1 mouse cellular context compared by ENCODE assay signal in the genomic region with DNA sequence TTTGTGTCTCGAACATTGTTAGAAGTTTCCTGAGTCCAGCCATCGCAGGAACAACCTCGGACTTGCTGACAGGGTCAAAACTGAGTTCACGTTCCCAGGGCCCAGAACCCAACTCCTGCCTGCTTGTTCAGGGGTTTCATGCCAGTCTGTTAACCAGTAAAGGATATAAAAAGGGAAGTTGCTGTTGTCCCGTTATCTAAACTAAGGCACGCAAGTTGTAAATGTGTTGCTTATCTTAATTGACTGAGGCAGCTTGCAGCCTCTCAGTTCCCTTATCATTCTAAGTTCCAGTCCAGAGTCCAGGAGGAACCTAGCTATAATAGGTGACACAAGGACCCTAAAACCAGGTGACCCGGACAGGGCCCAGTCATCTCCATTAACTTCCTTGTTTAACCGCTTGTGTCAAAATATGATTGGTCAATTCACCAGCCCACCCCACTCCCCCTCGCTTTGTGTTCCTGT.
TF ChIP-seq lines count a peak whose summit lies in the region.

No protein-coding gene starts in this region.

TF ChIP-seq in MEL, 35 proteins besides CTCF, POLR2A, EP300 and RAD21:
- TF ChIP-seq UBTF (IDR thresholded peaks at IDR 0.05; ENCODE audit: borderline replicate concordance, insufficient read depth, low read depth, low read length) (no peak), SIN3A (IDR thresholded peaks at IDR 0.05; ENCODE audit: low read length) (peak; percentile 91), BHLHE40 (IDR thresholded peaks at IDR 0.05; ENCODE audit: borderline replicate concordance, low read depth, low read length) (peak; percentile 89), ELF1 (IDR thresholded peaks at IDR 0.05; ENCODE audit: low read depth, low read length) (no peak; the same call in 1 of the 2 replicates), CHD2 (IDR thresholded peaks at IDR 0.05; ENCODE audit: low read length) (peak; percentile 57; the same call in 1 of the 2 replicates), MAX (IDR thresholded peaks at IDR 0.05; ENCODE audit: low read length) (peak; percentile 56; the same call in 1 of the 2 replicates), ZNF384 (IDR thresholded peaks at IDR 0.05; ENCODE audit: low read depth, low read length) (peak; percentile 51), RCOR1 (IDR thresholded peaks at IDR 0.05; ENCODE audit: low read depth, low read length) (peak; percentile 99), MYB (IDR thresholded peaks at IDR 0.05; ENCODE audit: low read depth, low read length) (peak; percentile 68; the same call in 1 of the 2 replicates), TAL1 (IDR thresholded peaks at IDR 0.05; ENCODE audit: low read length) (peak; percentile 99), ETS1 (IDR thresholded peaks at IDR 0.05; ENCODE audit: low read depth, low read length) (peak; percentile 97), TBP (IDR thresholded peaks at IDR 0.05; ENCODE audit: low read depth, low read length) (no peak), USF1 (IDR thresholded peaks at IDR 0.05; ENCODE audit: low read depth, low read length) (peak; percentile 64; the same call in 1 of the 2 replicates), ZMIZ1 (IDR thresholded peaks at IDR 0.05; ENCODE audit: low read depth, low read length) (0 out of 2 replicates have a peak, but pooled peaks have one; percentile 40), MAFK (IDR thresholded peaks at IDR 0.05; ENCODE audit: borderline replicate concordance, low read depth, low read length) (peak; percentile 84), USF2 (IDR thresholded peaks at IDR 0.05; ENCODE audit: borderline replicate concordance in 1 of 2, insufficient read depth in 1 of 2, low read depth in 1 of 2, low read length in 2 of 2) (no peak), MEF2A (IDR thresholded peaks at IDR 0.05; ENCODE audit: extremely low read depth, insufficient replicate concordance, low read depth, low read length, poor library complexity, severe bottlenecking) (no peak), POLR2AphosphoS5 (IDR thresholded peaks at IDR 0.05; ENCODE audit: borderline replicate concordance, low read depth, low read length) (no peak), HCFC1 (IDR thresholded peaks at IDR 0.05; ENCODE audit: low read depth, low read length) (no peak; the same call in 1 of the 2 replicates), E2F4 (IDR thresholded peaks at IDR 0.05; ENCODE audit: borderline replicate concordance, low read depth, low read length) (no peak), MXI1 (IDR thresholded peaks at IDR 0.05; ENCODE audit: low read depth, low read length) (peak; percentile 60; the same call in 1 of the 2 replicates), NRF1 (IDR thresholded peaks at IDR 0.05; ENCODE audit: insufficient read depth, low read depth, low read length, poor library complexity, severe bottlenecking) (no peak), SMC3 (IDR thresholded peaks at IDR 0.05; ENCODE audit: low read depth, low read length) (no peak), KAT2A (conservative IDR thresholded peaks at IDR 0.05; ENCODE audit: low read depth, low read length) (no peak), TCF12 (IDR thresholded peaks at IDR 0.05; ENCODE audit: low read depth, low read length) (peak; percentile 99), MAZ (IDR thresholded peaks at IDR 0.05; ENCODE audit: low read depth, low read length) (peak; percentile 65; the same call in 1 of the 2 replicates), ZC3H11A (IDR thresholded peaks at IDR 0.05; ENCODE audit: low read depth, low read length) (no peak), ZKSCAN1 (IDR thresholded peaks at IDR 0.05; ENCODE audit: low read depth, low read length) (no peak), MYC (IDR thresholded peaks at IDR 0.05; ENCODE audit: low read depth, low read length) (peak; percentile 81), NELFE (IDR thresholded peaks at IDR 0.05; ENCODE audit: low read depth, low read length) (no peak), POLR2AphosphoS2 (IDR thresholded peaks at IDR 0.05; ENCODE audit: low read length) (no peak), JUND (IDR thresholded peaks at IDR 0.05; ENCODE audit: low read depth, low read length) (peak; percentile 82), GATA1 (IDR thresholded peaks at IDR 0.05; ENCODE audit: low read depth, low read length) (peak; percentile 99), GABPA (IDR thresholded peaks at IDR 0.05; ENCODE audit: low read depth, low read length) (no peak), CHD1 (IDR thresholded peaks at IDR 0.05; ENCODE audit: low read depth, low read length) (no peak)
